Mouse (Mus musculus) ES-Bruce4 (cell line): ENCODE measurements around the gene Ctbs. TPM values are rescaled to one million over a fixed set of nuclear protein-coding genes. Genes with fewer than 3 reads are reported as not detected.

Experiments
- H3K27ac ChIP-seq: 2 replicates; pipeline ENCODE4 v1.5.1; 2012; ENCODE audit warnings: low read length, inconsistent platforms; ENCODE audit not compliant: insufficient read depth
- H3K27me3 ChIP-seq: 2 replicates; pipeline ENCODE4 v1.6.1; 2012; ENCODE audit warnings: mild to moderate bottlenecking, low read length, inconsistent platforms; ENCODE audit not compliant: control insufficient read depth, poor library complexity, insufficient read depth, severe bottlenecking
- H3K36me3 ChIP-seq: 2 replicates; pipeline ENCODE4 v1.6.1; 2012; ENCODE audit warnings: inconsistent platforms, mild to moderate bottlenecking, low read length, moderate library complexity; ENCODE audit not compliant: control insufficient read depth, poor library complexity, insufficient read depth, severe bottlenecking
- H3K4me1 ChIP-seq: one replicate; pipeline ENCODE4 v1.8.1; 2011; ENCODE audit warnings: low read length; ENCODE audit not compliant: control insufficient read depth, insufficient read depth
- H3K4me3 ChIP-seq: 2 replicates; pipeline ENCODE4 v1.5.1; 2011; ENCODE audit warnings: low read depth, mild to moderate bottlenecking, low read length
- H3K9ac ChIP-seq: 2 replicates; pipeline ENCODE4 v1.6.1; 2012; ENCODE audit warnings: low read depth, mild to moderate bottlenecking, inconsistent platforms; ENCODE audit not compliant: poor library complexity, severe bottlenecking
- H3K9me3 ChIP-seq: replicated peaks from 2 replicates; pipeline ENCODE4 v1.6.1; 2012; ENCODE audit warnings: mild to moderate bottlenecking, low read length, inconsistent platforms; ENCODE audit not compliant: control insufficient read depth, poor library complexity, insufficient read depth, severe bottlenecking
- CTCF ChIP-seq: IDR thresholded peaks from one replicate; pipeline ENCODE4 v1.8.1; 2011; ENCODE audit warnings: low read depth, low read length
- EP300 ChIP-seq: IDR thresholded peaks from 2 replicates; pipeline ENCODE4 v1.6.1; 2011; ENCODE audit warnings: low read depth, low read length; ENCODE audit not compliant: insufficient read depth
- POLR2A ChIP-seq: IDR thresholded peaks from one replicate; pipeline ENCODE4 v1.8.1; 2011; ENCODE audit warnings: low read length; ENCODE audit not compliant: insufficient read depth
- polyA plus RNA-seq: library from polyadenylated mRNA; stranded (reverse); fragments of >200 nt; gene quantifications from 2 replicates; pipeline ENCODE4 v1.2.4, GENCODE M21; 2011; ENCODE audit warnings: low read depth; ENCODE audit not compliant: missing spikeins, insufficient read depth, insufficient read length

Ctbs gene
- polyA plus RNA-seq, 1 experiment = 15.1 TPM

- Histone ChIP-seq H3K27ac (peak overlapping the region; percentile 82; the same call in 1 of the 2 replicates), H3K36me3 (peaks cover 20% of the 10 kb centered on the region), H3K4me1 (no peaks in the 10 kb centered on the region), H3K4me3 (peak overlapping the region; percentile 78), H3K27me3 (no peaks in the 10 kb centered on the region), H3K9ac (peak overlapping the region; percentile 89), H3K9me3 (no peaks in the 10 kb centered on the region)
- TF ChIP-seq CTCF (no peak), EP300 (no peak), POLR2A (no peak)
Measured at GRCm38 (mm10) chr3:146500810-146501201, 51.2 kb downstream of the Ctbs start.

DNA sequence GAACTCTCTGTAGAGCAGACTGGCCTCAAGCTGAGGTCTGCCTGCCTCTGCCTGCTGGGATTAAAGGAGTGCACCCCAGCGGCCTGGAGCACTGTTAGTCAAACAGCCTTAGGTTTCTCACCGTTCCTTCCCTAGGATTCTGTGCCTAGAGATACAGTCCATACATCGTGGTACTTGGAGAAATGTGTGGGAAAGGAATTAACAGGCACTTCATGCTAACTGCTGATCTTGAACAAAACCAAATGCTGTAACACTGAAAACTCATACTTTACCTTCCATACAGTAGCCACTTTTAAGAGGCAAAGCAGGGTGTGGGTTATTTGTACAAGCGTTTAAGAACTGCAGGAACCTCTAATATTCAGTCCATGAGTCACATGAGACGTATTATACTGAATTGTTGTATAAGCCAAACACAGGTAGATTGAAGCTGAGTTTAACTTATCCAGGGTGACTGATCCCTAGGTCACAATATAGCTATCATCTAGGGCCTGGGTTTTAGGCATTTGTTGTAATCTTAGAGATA is 52.1 kb downstream of the Ctbs start:
- Histone ChIP-seq H3K4me3 (no peak overlapping the region), H3K4me1 (no peaks in the 10 kb centered on the region), H3K9ac (peak overlapping the region; percentile 89), H3K27me3 (no peaks in the 10 kb centered on the region), H3K36me3 (peaks cover 27% of the 10 kb centered on the region), H3K9me3 (no peaks in the 10 kb centered on the region), H3K27ac (no peak overlapping the region; the same call in 1 of the 2 replicates)
- no peak for TF ChIP-seq POLR2A
- no peak for TF ChIP-seq CTCF
- no peak for TF ChIP-seq EP300

- Histone ChIP-seq H3K4me1 (no peaks in the 10 kb centered on the region), H3K27me3 (no peaks in the 10 kb centered on the region), H3K9me3 (no peaks in the 10 kb centered on the region), H3K27ac (no peak overlapping the region), H3K36me3 (peaks cover 65% of the 10 kb centered on the region), H3K4me3 (no peak overlapping the region), H3K9ac (no peak overlapping the region)
- no peak for TF ChIP-seq POLR2A
- TF ChIP-seq CTCF = no peak
- TF ChIP-seq EP300 = no peak
Measured at GRCm38 (mm10) chr3:146506711-146507110, 57.1 kb downstream of the Ctbs start.

Other genes with a start within 250 kb of the Ctbs start
- gene Lpar3, start 228.8 kb upstream of the Ctbs start, polyA plus RNA-seq = 0.27 and 0.33 TPM in 2 replicates
- 27.3 and 28.2 TPM in 2 replicates for gene Ssx2ip, start 45.2 kb upstream of the Ctbs start, polyA plus RNA-seq
- 6.5 and 7.5 TPM in 2 replicates for gene Spata1, start 50.0 kb downstream of the Ctbs start, polyA plus RNA-seq
- 296 and 330 TPM in 2 replicates for gene Gng5, start 50.0 kb downstream of the Ctbs start, polyA plus RNA-seq
- 79.2 and 79.8 TPM in 2 replicates for gene Rpf1, start 71.6 kb downstream of the Ctbs start, polyA plus RNA-seq
- gene Uox, start 120.6 kb downstream of the Ctbs start, polyA plus RNA-seq = not detected in 2 replicates
- not detected in 2 replicates for gene Dnase2b, start 165.8 kb downstream of the Ctbs start, polyA plus RNA-seq
- not detected in 2 replicates for gene 4930503B20Rik, start 201.5 kb downstream of the Ctbs start, polyA plus RNA-seq
- gene Samd13, start 235.8 kb downstream of the Ctbs start, polyA plus RNA-seq = not detected in 2 replicates